Mouse (Mus musculus): ENCODE results near the gene Sft2d2.

GRCm38 (mm10) chr1:165192714-165193264, 1.4 kb downstream of the Sft2d2 start:
- TF ChIP-seq CTCF (IDR thresholded peaks at IDR 0.05; ENCODE audit: low read depth, low read length) = no peak
- TF ChIP-seq POLR2A (IDR thresholded peaks at IDR 0.05; ENCODE audit: extremely low read depth, insufficient read depth, low read length) = no peak

Measured in liver, adult 2 months (tissue).